Mouse (Mus musculus): ENCODE results near the gene Antxr1. TPM values are rescaled to one million over a fixed set of nuclear protein-coding genes. Genes with fewer than 3 reads are reported as not detected.
A peak's percentile ranks its signal among the peaks of the same experiment; 100 is the strongest.

Antxr1 gene
- polyA plus RNA-seq, 1 experiment from 2014 or later: 5.9 TPM

GRCm38 (mm10) chr6:87254756-87255155 lies 80.9 kb downstream of the Antxr1 start:
- Histone ChIP-seq H3K4me2 (replicated peaks; ENCODE audit: low read depth) (no peak overlapping the region), H3K4me1 (replicated peaks; ENCODE audit: control insufficient read depth, insufficient read depth) (no peaks in the 10 kb centered on the region), H3K36me3 (ENCODE audit: control insufficient read depth, insufficient read depth, low read length) (no peaks in the 10 kb centered on the region), H3K9me3 (ENCODE audit: control insufficient read depth, low read length) (no peaks in the 10 kb centered on the region), H3K4me3 (ENCODE audit: low read depth, low read length) (no peak overlapping the region), H3K27me3 (ENCODE audit: control insufficient read depth, insufficient read depth, low read length) (no peaks in the 10 kb centered on the region), H3K27ac (replicated peaks) (peak overlapping the region; percentile 53), H3K9ac (ENCODE audit: low read length) (no peak overlapping the region)
- WGBS: 38% methylated on average over 7 of the region's 7 CpGs
- TF ChIP-seq EP300 (optimal IDR thresholded peaks at IDR 0.05): no peak
- TF ChIP-seq CTCF (IDR thresholded peaks at IDR 0.05; ENCODE audit: low read depth): peak; percentile 63
- DNase-seq (ENCODE audit: low spot score) (peak; percentile 24), ATAC-seq (ENCODE audit: low FRiP score, low TSS enrichment) (peak; percentile 38; the same call in 1 of the 2 replicates)

- Histone ChIP-seq H3K36me3 (ENCODE audit: control insufficient read depth, insufficient read depth, low read length) (no peaks in the 10 kb centered on the region), H3K9me3 (ENCODE audit: control insufficient read depth, low read length) (no peaks in the 10 kb centered on the region), H3K9ac (ENCODE audit: low read length) (no peak overlapping the region), H3K27me3 (ENCODE audit: control insufficient read depth, insufficient read depth, low read length) (no peaks in the 10 kb centered on the region), H3K4me1 (replicated peaks; ENCODE audit: control insufficient read depth, insufficient read depth) (peaks cover 3% of the 10 kb centered on the region; the same call in 1 of the 2 replicates), H3K27ac (replicated peaks) (no peak overlapping the region), H3K4me2 (replicated peaks; ENCODE audit: low read depth) (no peak overlapping the region), H3K4me3 (ENCODE audit: low read depth, low read length) (no peak overlapping the region)
- TF ChIP-seq CTCF (IDR thresholded peaks at IDR 0.05; ENCODE audit: low read depth) (no peak), EP300 (optimal IDR thresholded peaks at IDR 0.05) (no peak)
- WGBS: 81% methylated on average over 5 of the region's 5 CpGs
- ATAC-seq (ENCODE audit: low FRiP score, low TSS enrichment) (no peak), DNase-seq (ENCODE audit: low spot score) (no peak)
Observed at GRCm38 (mm10) chr6:87251716-87252115, 83.9 kb downstream of the Antxr1 start.

GRCm38 (mm10) chr6:87250701-87251100 lies 84.9 kb downstream of the Antxr1 start:
- Histone ChIP-seq H3K36me3 (ENCODE audit: control insufficient read depth, insufficient read depth, low read length) (no peaks in the 10 kb centered on the region), H3K4me1 (replicated peaks; ENCODE audit: control insufficient read depth, insufficient read depth) (peaks cover 3% of the 10 kb centered on the region; the same call in 1 of the 2 replicates), H3K9ac (ENCODE audit: low read length) (no peak overlapping the region), H3K4me3 (ENCODE audit: low read depth, low read length) (no peak overlapping the region), H3K4me2 (replicated peaks; ENCODE audit: low read depth) (no peak overlapping the region), H3K9me3 (ENCODE audit: control insufficient read depth, low read length) (no peaks in the 10 kb centered on the region), H3K27ac (replicated peaks) (no peak overlapping the region), H3K27me3 (ENCODE audit: control insufficient read depth, insufficient read depth, low read length) (no peaks in the 10 kb centered on the region)
- WGBS: 64% methylated on average over 3 of the region's 3 CpGs
- ATAC-seq (ENCODE audit: low FRiP score, low TSS enrichment) (no peak), DNase-seq (ENCODE audit: low spot score) (no peak)
- TF ChIP-seq CTCF (IDR thresholded peaks at IDR 0.05; ENCODE audit: low read depth): no peak
- no peak for TF ChIP-seq EP300 (optimal IDR thresholded peaks at IDR 0.05)

- H3K4me1 ChIP-seq (replicated peaks; ENCODE audit: control insufficient read depth, insufficient read depth): peaks cover 3% of the 10 kb centered on the region; the same call in 1 of the 2 replicates
- DNase-seq (ENCODE audit: low spot score) (peak; percentile 23), ATAC-seq (ENCODE audit: low FRiP score, low TSS enrichment) (0 out of 2 replicates have a peak, but pooled peaks have one; percentile 21)
- TF ChIP-seq CTCF (IDR thresholded peaks at IDR 0.05; ENCODE audit: low read depth) (no peak), EP300 (optimal IDR thresholded peaks at IDR 0.05) (no peak)
- H3K9me3 ChIP-seq (ENCODE audit: control insufficient read depth, low read length): no peaks in the 10 kb centered on the region
- H3K36me3 ChIP-seq (ENCODE audit: control insufficient read depth, insufficient read depth, low read length): no peaks in the 10 kb centered on the region
- WGBS: 48% methylated on average over 9 of the region's 9 CpGs
- H3K4me3 ChIP-seq (ENCODE audit: low read depth, low read length): no peak overlapping the region
- H3K27ac ChIP-seq (replicated peaks): no peak overlapping the region
- no peak overlapping the region for H3K4me2 ChIP-seq (replicated peaks; ENCODE audit: low read depth)
- H3K9ac ChIP-seq (ENCODE audit: low read length): no peak overlapping the region
- no peaks in the 10 kb centered on the region for H3K27me3 ChIP-seq (ENCODE audit: control insufficient read depth, insufficient read depth, low read length)
Observed at GRCm38 (mm10) chr6:87248226-87248834, 87.3 kb downstream of the Antxr1 start.

- H3K27me3 ChIP-seq (ENCODE audit: control insufficient read depth, insufficient read depth, low read length): no peaks in the 10 kb centered on the region
- no peaks in the 10 kb centered on the region for H3K9me3 ChIP-seq (ENCODE audit: control insufficient read depth, low read length)
- no peak overlapping the region for H3K4me2 ChIP-seq (replicated peaks; ENCODE audit: low read depth)
- ATAC-seq (ENCODE audit: low FRiP score, low TSS enrichment): 0 out of 2 replicates have a peak, but pooled peaks have one; percentile 35
- H3K4me1 ChIP-seq (replicated peaks; ENCODE audit: control insufficient read depth, insufficient read depth): peaks cover 3% of the 10 kb centered on the region; the same call in 1 of the 2 replicates
- DNase-seq (ENCODE audit: low spot score): no peak
- WGBS: 83% methylated on average over 9 of the region's 9 CpGs
- no peak overlapping the region; the same call in 1 of the 2 replicates for H3K9ac ChIP-seq (ENCODE audit: low read length)
- 0 out of 2 replicates have a peak, but pooled peaks cover 2% of the 10 kb centered on the region for H3K36me3 ChIP-seq (ENCODE audit: control insufficient read depth, insufficient read depth, low read length)
- H3K4me3 ChIP-seq (ENCODE audit: low read depth, low read length): no peak overlapping the region
- no peak for TF ChIP-seq CTCF (IDR thresholded peaks at IDR 0.05; ENCODE audit: low read depth)
- TF ChIP-seq EP300 (optimal IDR thresholded peaks at IDR 0.05): no peak
- no peak overlapping the region for H3K27ac ChIP-seq (replicated peaks)
Observed at GRCm38 (mm10) chr6:87244117-87245100, 91.2 kb downstream of the Antxr1 start.

Data from stomach, postnatal 0 days (tissue).